Mouse (Mus musculus) 3T3-L1 (cell line): Measurements from ENCODE around the gene Mbd6.

Experiments
- DNase-seq: peaks from one replicate; pipeline ENCODE4 v3.0.0-alpha.2; 2015; ENCODE audit warnings: low read depth, low spot score

The Mbd6 gene

GRCm38 (mm10) chr10:127288328-127288799 is 454 bp downstream of the Mbd6 start:
- DNase-seq: peak; percentile 59

GRCm38 (mm10) chr10:127287936-127288293 is 903 bp downstream of the Mbd6 start:
- no peak for DNase-seq

- DNase-seq: peak; percentile 19
Measured at GRCm38 (mm10) chr10:127287271-127287935, 1.4 kb downstream of the Mbd6 start.

- DNase-seq: no peak
Measured at GRCm38 (mm10) chr10:127286730-127287129, 2.1 kb downstream of the Mbd6 start.

- no peak for DNase-seq
Measured at GRCm38 (mm10) chr10:127286194-127286593, 2.6 kb downstream of the Mbd6 start.

GRCm38 (mm10) chr10:127285644-127286043 is 3.2 kb downstream of the Mbd6 start:
- DNase-seq: no peak

- no peak for DNase-seq
Measured at GRCm38 (mm10) chr10:127284724-127285500, 3.9 kb downstream of the Mbd6 start.

GRCm38 (mm10) chr10:127284105-127284622 is 4.7 kb downstream of the Mbd6 start:
- no peak for DNase-seq

GRCm38 (mm10) chr10:127282620-127283215 is 6.1 kb downstream of the Mbd6 start:
- DNase-seq: no peak

- no peak for DNase-seq
Measured at GRCm38 (mm10) chr10:127281316-127281715, 7.5 kb downstream of the Mbd6 start.

- peak; percentile 20 for DNase-seq
Measured at GRCm38 (mm10) chr10:127279730-127280129, 9.1 kb downstream of the Mbd6 start.

GRCm38 (mm10) chr10:127274261-127275022 is 14.4 kb downstream of the Mbd6 start:
- DNase-seq: no peak

- no peak for DNase-seq
Measured at GRCm38 (mm10) chr10:127272371-127272770, 16.4 kb downstream of the Mbd6 start.

GRCm38 (mm10) chr10:127269884-127270283 is 18.9 kb downstream of the Mbd6 start:
- no peak for DNase-seq

- DNase-seq: no peak
Measured at GRCm38 (mm10) chr10:127269036-127269435, 19.8 kb downstream of the Mbd6 start.

GRCm38 (mm10) chr10:127268401-127268800 is 20.4 kb downstream of the Mbd6 start:
- DNase-seq: peak; percentile 25

GRCm38 (mm10) chr10:127267318-127267717 is 21.5 kb downstream of the Mbd6 start:
- DNase-seq: no peak

GRCm38 (mm10) chr10:127266112-127267091 is 22.4 kb downstream of the Mbd6 start, which contains the start of gene Dctn2:
TSS of gene Dctn2 (plus strand) at chr10:127266368.
- DNase-seq: peak; percentile 98

GRCm38 (mm10) chr10:127265727-127266111 is 23.1 kb downstream of the Mbd6 start:
- peak; percentile 35 for DNase-seq

- DNase-seq: no peak
Measured at GRCm38 (mm10) chr10:127264971-127265370, 23.8 kb downstream of the Mbd6 start.
